Mouse (Mus musculus): ENCODE data around the gene Pex10. TPM values are rescaled to one million over a fixed set of nuclear protein-coding genes. Genes with fewer than 3 reads are reported as not detected.
"Not testable (repeated sequence)": the region's sequence is repeated elsewhere in the genome, so short reads cannot be mapped to it uniquely, and the experiment has no call there.

The Pex10 gene
- polyA plus RNA-seq, 1 experiment, result 3.1 TPM

DNA sequence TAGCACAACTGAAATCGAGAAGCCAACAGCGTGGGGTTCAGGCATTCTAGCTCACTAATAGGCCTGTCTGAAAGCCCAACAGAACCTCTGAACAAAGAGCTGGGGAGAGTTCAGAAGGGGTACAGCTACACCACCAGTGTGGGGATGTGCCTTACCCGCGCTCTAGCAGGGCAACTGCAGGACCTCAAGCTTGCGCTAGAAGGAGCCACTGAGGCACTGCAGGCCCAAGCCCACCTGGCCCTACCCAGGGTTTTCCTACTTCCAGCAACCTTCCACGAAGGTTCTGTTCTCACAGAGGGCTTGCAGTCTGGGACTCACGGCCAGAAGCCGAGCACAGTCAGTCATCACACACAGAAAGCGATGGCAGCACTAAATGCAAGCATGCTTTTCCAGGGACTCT is 8.3 kb downstream of the Pex10 start:
- H3K4me3 ChIP-seq (ENCODE audit: control insufficient read depth, low read depth, low read length), result no peak overlapping the region
- H3K4me1 ChIP-seq (ENCODE audit: control insufficient read depth, insufficient read depth, low read length), result no peaks in the 10 kb centered on the region
- TF ChIP-seq CTCF (IDR thresholded peaks at IDR 0.05; ENCODE audit: control insufficient read depth, insufficient read depth, insufficient replicate concordance, low read depth, low read length) (no peak), POLR2A (IDR thresholded peaks at IDR 0.05; ENCODE audit: control insufficient read depth, low read depth, low read length) (no peak)
- peaks cover 4% of the 10 kb centered on the region for H3K36me3 ChIP-seq (ENCODE audit: control insufficient read depth, insufficient read depth, low read length)
- no peaks in the 10 kb centered on the region for H3K27me3 ChIP-seq (ENCODE audit: control insufficient read depth, insufficient read depth, low read length)
- no peak overlapping the region for H3K27ac ChIP-seq (ENCODE audit: control insufficient read depth, insufficient read depth, low read depth, low read length)

DNA sequence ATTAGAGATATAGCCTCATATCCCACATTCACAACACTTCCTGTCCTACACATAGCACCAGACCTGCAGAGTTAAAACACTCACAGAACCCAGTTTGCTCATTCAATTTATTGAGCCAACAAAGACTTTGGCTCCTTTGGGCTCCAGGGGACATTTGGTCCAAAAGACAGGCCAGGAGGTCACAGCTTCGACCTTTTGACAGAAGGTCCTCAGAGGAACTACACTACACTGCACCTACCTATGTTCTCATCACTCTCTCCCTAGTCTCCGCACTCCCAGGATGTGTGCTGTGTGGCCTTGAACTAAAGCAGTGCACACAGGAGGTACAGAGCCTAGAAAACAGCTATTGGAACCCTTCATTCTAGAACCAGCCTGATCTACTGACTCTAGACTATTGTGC is 9.0 kb downstream of the Pex10 start:
- no peaks in the 10 kb centered on the region for H3K4me1 ChIP-seq (ENCODE audit: control insufficient read depth, insufficient read depth, low read length)
- H3K36me3 ChIP-seq (ENCODE audit: control insufficient read depth, insufficient read depth, low read length), result peaks cover 4% of the 10 kb centered on the region
- no peaks in the 10 kb centered on the region for H3K27me3 ChIP-seq (ENCODE audit: control insufficient read depth, insufficient read depth, low read length)
- no peak overlapping the region for H3K27ac ChIP-seq (ENCODE audit: control insufficient read depth, insufficient read depth, low read depth, low read length)
- TF ChIP-seq CTCF (IDR thresholded peaks at IDR 0.05; ENCODE audit: control insufficient read depth, insufficient read depth, insufficient replicate concordance, low read depth, low read length), result no peak
- TF ChIP-seq POLR2A (IDR thresholded peaks at IDR 0.05; ENCODE audit: control insufficient read depth, low read depth, low read length), result no peak
- no peak overlapping the region for H3K4me3 ChIP-seq (ENCODE audit: control insufficient read depth, low read depth, low read length)

DNA sequence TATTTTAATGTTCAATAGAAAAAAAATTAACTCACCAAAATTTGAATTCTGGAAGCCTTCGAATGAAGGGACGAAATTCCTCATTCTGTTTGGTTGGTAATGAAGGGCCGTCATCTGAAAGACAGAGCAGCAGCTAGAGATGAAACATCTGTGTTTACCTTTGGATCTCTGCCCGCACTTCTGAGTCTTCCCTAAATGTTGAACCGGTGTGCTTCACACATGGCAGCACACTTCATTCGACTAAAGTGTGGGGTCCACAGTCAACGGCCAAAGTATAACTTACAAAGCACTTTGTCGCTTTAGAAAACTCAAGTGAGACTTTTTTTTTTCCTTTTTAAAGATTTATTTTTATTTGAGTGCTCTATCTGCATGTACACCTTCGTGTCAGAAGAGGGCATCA is 9.9 kb downstream of the Pex10 start:
- TF ChIP-seq POLR2A (IDR thresholded peaks at IDR 0.05; ENCODE audit: control insufficient read depth, low read depth, low read length), result no peak
- no peak for TF ChIP-seq CTCF (IDR thresholded peaks at IDR 0.05; ENCODE audit: control insufficient read depth, insufficient read depth, insufficient replicate concordance, low read depth, low read length)
- no peaks in the 10 kb centered on the region for H3K4me1 ChIP-seq (ENCODE audit: control insufficient read depth, insufficient read depth, low read length)
- no peaks in the 10 kb centered on the region for H3K27me3 ChIP-seq (ENCODE audit: control insufficient read depth, insufficient read depth, low read length)
- peaks cover 4% of the 10 kb centered on the region; the same call in 1 of the 2 replicates for H3K36me3 ChIP-seq (ENCODE audit: control insufficient read depth, insufficient read depth, low read length)
- H3K4me3 ChIP-seq (ENCODE audit: control insufficient read depth, low read depth, low read length), result no peak overlapping the region
- H3K27ac ChIP-seq (ENCODE audit: control insufficient read depth, insufficient read depth, low read depth, low read length), result no peak overlapping the region

DNA sequence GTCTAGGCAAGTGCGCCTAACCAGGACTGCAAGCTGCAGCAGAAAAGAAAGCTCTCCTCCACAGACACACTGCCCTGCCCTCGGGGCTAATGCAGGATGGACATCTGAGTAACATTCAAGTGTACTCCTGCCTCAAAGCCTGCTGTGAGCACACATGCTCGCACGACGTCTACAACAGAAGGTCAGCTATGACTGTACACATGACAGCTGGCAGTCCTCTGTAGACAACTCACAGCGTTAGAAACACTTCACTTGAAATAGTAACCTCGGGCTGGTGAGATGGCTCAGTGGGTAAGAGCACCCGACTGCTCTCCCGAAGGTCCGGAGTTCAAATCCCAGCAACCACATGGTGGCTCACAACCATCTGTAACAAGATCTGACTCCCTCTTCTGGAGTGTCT is 12.0 kb downstream of the Pex10 start:
- H3K27me3 ChIP-seq (ENCODE audit: control insufficient read depth, insufficient read depth, low read length); H3K27ac ChIP-seq (ENCODE audit: control insufficient read depth, insufficient read depth, low read depth, low read length); H3K4me1 ChIP-seq (ENCODE audit: control insufficient read depth, insufficient read depth, low read length); H3K36me3 ChIP-seq (ENCODE audit: control insufficient read depth, insufficient read depth, low read length); H3K4me3 ChIP-seq (ENCODE audit: control insufficient read depth, low read depth, low read length): not testable (repeated sequence)

DNA sequence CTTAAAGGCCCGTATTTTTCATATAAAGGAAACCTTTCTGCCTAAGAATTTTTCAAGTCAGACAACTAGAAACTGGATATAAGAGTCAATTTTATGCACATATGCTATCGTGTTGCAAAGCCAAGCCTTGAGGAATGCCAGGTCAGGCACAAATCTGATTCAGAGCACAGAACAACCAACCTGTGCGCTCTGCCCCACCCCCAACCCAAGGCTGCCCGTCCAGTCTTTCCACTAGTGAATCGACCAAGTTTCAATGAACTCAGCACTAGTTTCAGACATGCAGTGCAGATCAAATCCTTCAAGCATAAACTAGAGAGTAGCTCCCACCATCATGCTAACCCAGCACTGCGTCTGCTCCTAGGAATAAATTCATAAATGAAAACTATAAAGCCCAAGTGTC is 12.8 kb downstream of the Pex10 start:
- no peak for TF ChIP-seq POLR2A (IDR thresholded peaks at IDR 0.05; ENCODE audit: control insufficient read depth, low read depth, low read length)
- no peak for TF ChIP-seq CTCF (IDR thresholded peaks at IDR 0.05; ENCODE audit: control insufficient read depth, insufficient read depth, insufficient replicate concordance, low read depth, low read length)
- H3K27ac ChIP-seq (ENCODE audit: control insufficient read depth, insufficient read depth, low read depth, low read length), result no peak overlapping the region
- peaks cover under 1% of the 10 kb centered on the region; the same call in 1 of the 2 replicates for H3K4me1 ChIP-seq (ENCODE audit: control insufficient read depth, insufficient read depth, low read length)
- H3K36me3 ChIP-seq (ENCODE audit: control insufficient read depth, insufficient read depth, low read length), result peaks cover 2% of the 10 kb centered on the region; the same call in 1 of the 2 replicates
- no peaks in the 10 kb centered on the region for H3K27me3 ChIP-seq (ENCODE audit: control insufficient read depth, insufficient read depth, low read length)
- no peak overlapping the region for H3K4me3 ChIP-seq (ENCODE audit: control insufficient read depth, low read depth, low read length)

DNA sequence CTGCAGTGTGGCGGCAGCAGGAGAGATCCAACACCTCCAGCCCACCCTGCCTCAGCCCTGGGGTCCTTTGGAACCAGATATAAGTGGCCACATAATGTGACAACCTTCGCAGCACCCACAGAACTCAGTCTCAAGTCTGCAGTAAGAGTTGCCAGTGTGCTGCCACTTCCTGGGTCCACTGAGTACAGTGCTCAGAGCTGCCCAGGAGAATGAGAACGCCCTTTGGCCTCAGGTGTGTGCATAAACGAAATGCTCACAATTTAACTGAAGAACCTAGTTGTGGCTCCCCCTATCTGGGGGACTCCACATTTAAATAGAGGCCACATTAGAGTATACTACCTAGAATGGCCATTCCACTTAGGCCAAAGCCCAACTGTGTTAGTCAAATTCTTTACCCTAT is 16.7 kb downstream of the Pex10 start:
- TF ChIP-seq CTCF (IDR thresholded peaks at IDR 0.05; ENCODE audit: control insufficient read depth, insufficient read depth, insufficient replicate concordance, low read depth, low read length) (no peak), POLR2A (IDR thresholded peaks at IDR 0.05; ENCODE audit: control insufficient read depth, low read depth, low read length) (no peak)
- Histone ChIP-seq H3K27ac (ENCODE audit: control insufficient read depth, insufficient read depth, low read depth, low read length) (no peak overlapping the region), H3K4me3 (ENCODE audit: control insufficient read depth, low read depth, low read length) (no peak overlapping the region), H3K4me1 (ENCODE audit: control insufficient read depth, insufficient read depth, low read length) (peaks cover 5% of the 10 kb centered on the region), H3K27me3 (ENCODE audit: control insufficient read depth, insufficient read depth, low read length) (no peaks in the 10 kb centered on the region; the same call in 1 of the 2 replicates), H3K36me3 (ENCODE audit: control insufficient read depth, insufficient read depth, low read length) (peaks cover 2% of the 10 kb centered on the region; the same call in 1 of the 2 replicates)

DNA sequence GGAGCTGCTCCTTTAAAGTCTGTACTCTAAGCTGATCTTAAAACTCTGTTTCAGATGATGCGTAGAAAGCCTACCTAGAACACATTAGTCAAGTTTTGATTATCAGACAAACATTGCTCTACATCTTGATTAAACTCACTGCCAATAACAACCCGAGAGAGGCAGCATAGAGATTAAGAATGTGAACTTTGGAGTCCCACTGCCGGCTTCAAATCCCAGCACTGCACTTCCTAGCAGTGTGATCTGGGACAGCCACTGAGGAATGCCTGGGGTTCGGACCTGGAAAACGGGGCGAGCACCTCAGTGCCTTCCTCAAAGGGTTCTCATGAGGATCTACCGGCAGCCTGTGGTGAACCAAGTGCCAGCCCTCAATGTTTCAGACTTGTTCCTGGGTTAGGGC is 17.5 kb downstream of the Pex10 start:
- no peak overlapping the region for H3K27ac ChIP-seq (ENCODE audit: control insufficient read depth, insufficient read depth, low read depth, low read length)
- no peak for TF ChIP-seq CTCF (IDR thresholded peaks at IDR 0.05; ENCODE audit: control insufficient read depth, insufficient read depth, insufficient replicate concordance, low read depth, low read length)
- TF ChIP-seq POLR2A (IDR thresholded peaks at IDR 0.05; ENCODE audit: control insufficient read depth, low read depth, low read length), result no peak
- H3K4me3 ChIP-seq (ENCODE audit: control insufficient read depth, low read depth, low read length), result peak overlapping the region; percentile 91
- H3K4me1 ChIP-seq (ENCODE audit: control insufficient read depth, insufficient read depth, low read length), result peaks cover 5% of the 10 kb centered on the region
- H3K27me3 ChIP-seq (ENCODE audit: control insufficient read depth, insufficient read depth, low read length), result no peaks in the 10 kb centered on the region; the same call in 1 of the 2 replicates
- H3K36me3 ChIP-seq (ENCODE audit: control insufficient read depth, insufficient read depth, low read length), result peaks cover 2% of the 10 kb centered on the region; the same call in 1 of the 2 replicates
